Mouse (Mus musculus) spleen, adult 2 months (tissue): ENCODE data around the gene Cdkn2d.

Source experiments
- CTCF ChIP-seq: fragments of 200-500 bp; IDR thresholded peaks from 2 replicates; pipeline ENCODE4 v1.5.1; 2011; ENCODE audit warnings: mild to moderate bottlenecking, inconsistent platforms; ENCODE audit not compliant: insufficient read depth, insufficient read length, insufficient replicate concordance; ENCODE audit errors: extremely low read depth
- POLR2A ChIP-seq: fragments of 200-500 bp; IDR thresholded peaks from 2 replicates; pipeline ENCODE4 v1.6.1; 2011; ENCODE audit warnings: low read depth, low read length, inconsistent platforms

DNA sequence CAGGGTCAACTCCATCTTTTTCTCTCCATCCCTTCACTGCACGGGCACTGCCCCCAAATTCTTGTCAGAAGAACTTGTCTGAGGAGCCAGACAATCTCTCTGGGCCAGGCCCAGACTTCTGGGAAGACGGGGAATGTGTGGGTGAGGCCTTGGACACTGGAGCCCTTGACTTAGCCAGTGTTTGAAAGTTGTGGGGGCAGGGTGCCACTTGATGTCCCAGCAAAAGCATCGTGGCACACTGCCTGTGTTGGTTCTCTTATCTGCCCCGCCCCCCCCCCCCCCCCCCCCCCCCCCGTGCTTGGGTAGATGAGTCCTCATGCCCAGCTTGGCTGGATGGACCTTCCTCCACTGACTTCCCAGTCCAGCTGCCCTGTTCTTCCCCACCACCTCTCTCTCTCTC, 37.8 kb upstream of the Cdkn2d start:
- TF ChIP-seq CTCF (no peak), POLR2A (no peak)
